14 mouse cellular contexts compared by ENCODE assay signal in the genomic region with DNA sequence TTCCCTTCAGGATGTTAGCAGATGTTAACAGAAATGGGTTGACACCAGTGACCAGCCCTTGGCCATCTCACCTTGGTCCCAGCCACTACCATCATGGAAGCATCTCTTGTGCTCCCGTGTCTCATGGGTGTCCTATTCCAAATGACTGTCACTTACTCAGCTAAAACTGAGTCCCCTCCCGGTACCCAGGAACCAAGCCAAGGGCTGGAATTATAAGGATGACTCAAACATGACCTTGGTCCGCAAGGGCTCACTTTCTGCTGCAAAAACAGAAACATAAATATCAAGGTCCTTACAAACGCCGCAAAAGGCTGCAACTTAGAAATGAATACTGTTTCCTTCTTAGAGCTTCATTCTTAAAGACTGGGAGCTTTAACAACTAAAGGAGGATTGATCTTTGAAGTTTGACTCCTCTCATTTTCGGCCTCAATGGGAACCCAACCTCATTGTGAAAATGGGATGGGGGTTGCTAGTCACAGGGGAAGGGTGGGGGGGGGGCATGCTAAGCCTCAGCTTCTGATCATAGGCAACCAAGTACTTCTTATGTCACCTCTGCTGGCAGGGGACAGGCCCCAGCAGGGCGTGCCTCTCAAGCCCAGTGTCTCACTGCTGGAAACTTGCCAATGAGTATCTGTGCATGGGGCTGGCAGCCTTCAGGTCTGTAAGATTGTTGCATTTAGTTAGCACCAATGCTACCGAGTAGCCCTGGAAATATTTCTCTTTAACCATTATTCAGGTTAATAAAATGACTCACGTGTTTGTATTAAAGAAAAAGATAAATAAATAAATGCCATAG.
DNase-seq lines count a peak whose midpoint lies in the region; ATAC-seq and TF ChIP-seq lines count a peak whose summit lies in the region.
"Had no signal": no experiment of that assay in that cellular context is flagged by ENCODE, and none has a peak within 500 bp of the region (broad histone marks: within the 10 kb centered on the region; RNA-seq: fewer than 3 reads in every experiment).

No protein-coding gene starts in this region.

- DNase-seq in hindbrain, postnatal 0 days (ENCODE audit: low spot score), result peak; percentile 20
- no peak for DNase-seq in hindbrain, embryonic 10.5 days (ENCODE audit: low spot score)
- DNase-seq in 3134 (ENCODE audit: extremely low read depth, insufficient read length, low spot score) (peak; percentile 64), MEL (ENCODE audit: low read depth, low spot score) (peak; percentile 82)
- DNase-seq in embryo, embryonic 10 days (ENCODE audit: low spot score), result no peak
- DNase-seq: cerebellum, adult 11-12 months; gastrocnemius, postnatal 36 days; spleen, adult 18-20 months had no signal

- 60% methylated on average over 9 of the region's 9 CpGs for WGBS in hindbrain, postnatal 0 days
- WGBS in hindbrain, embryonic 10.5 days, result 75% methylated on average over 9 of the region's 9 CpGs
- WGBS in intestine, embryonic 15.5 days, result 71% methylated on average over 9 of the region's 9 CpGs
- WGBS in hindbrain, embryonic 12.5 days, result 75% methylated on average over 9 of the region's 9 CpGs

- H3K27me3 ChIP-seq in hindbrain, postnatal 0 days (ENCODE audit: insufficient read depth, low read length), result no peaks in the 10 kb centered on the region
- peaks cover 13% of the 10 kb centered on the region; the same call in 1 of the 2 replicates for H3K27me3 ChIP-seq in hindbrain, embryonic 10.5 days (ENCODE audit: insufficient read depth, poor library complexity, severe bottlenecking)
- H3K27me3 ChIP-seq in MEL (ENCODE audit: control insufficient read depth in 1 of 2, insufficient read depth in 2 of 2, low read length in 2 of 2), result no peaks in the 10 kb centered on the region
- H3K27me3 ChIP-seq in intestine, embryonic 15.5 days (replicated peaks), result no peaks in the 10 kb centered on the region
- no peaks in the 10 kb centered on the region; the same call in 1 of the 2 replicates for H3K27me3 ChIP-seq in hindbrain, embryonic 12.5 days
- H3K27me3 ChIP-seq: midbrain, embryonic 15.5 days; neural tube, embryonic 12.5 days had no signal

- TF ChIP-seq RAD21 in MEL (IDR thresholded peaks at IDR 0.05; ENCODE audit: low read depth, low read length), result no peak

- H3K79me2 ChIP-seq in MEL (ENCODE audit: control insufficient read depth, insufficient read depth, low read length, poor library complexity), result no peaks in the 10 kb centered on the region

- TF ChIP-seq CTCF in hindbrain, postnatal 0 days (IDR thresholded peaks at IDR 0.05; ENCODE audit: low read depth), result no peak
- no peak for TF ChIP-seq CTCF in MEL (IDR thresholded peaks at IDR 0.05 in 2 of 3, conservative IDR thresholded peaks at IDR 0.05 in 1 of 3; ENCODE audit: control insufficient read depth in 1 of 3, insufficient read depth in 1 of 3, low read depth in 2 of 3, low read length in 3 of 3, poor library complexity in 1 of 3, severe bottlenecking in 1 of 3)

- H3K4me3 ChIP-seq in hindbrain, postnatal 0 days (ENCODE audit: low read length), result no peak overlapping the region
- H3K4me3 ChIP-seq in hindbrain, embryonic 10.5 days, result no peak overlapping the region
- H3K4me3 ChIP-seq in MEL (ENCODE audit: control insufficient read depth in 1 of 2, insufficient read depth in 1 of 2, low read depth in 2 of 2, low read length in 2 of 2), result no peak overlapping the region
- no peak overlapping the region for H3K4me3 ChIP-seq in intestine, embryonic 15.5 days (replicated peaks)
- no peak overlapping the region for H3K4me3 ChIP-seq in hindbrain, embryonic 12.5 days
- H3K4me3 ChIP-seq: midbrain, embryonic 15.5 days; neural tube, embryonic 12.5 days had no signal

- no peaks in the 10 kb centered on the region for H3K9me3 ChIP-seq in hindbrain, postnatal 0 days (ENCODE audit: low read length)
- no peaks in the 10 kb centered on the region for H3K9me3 ChIP-seq in hindbrain, embryonic 10.5 days
- no peaks in the 10 kb centered on the region for H3K9me3 ChIP-seq in MEL (replicated peaks; ENCODE audit: insufficient read depth, low read length)
- no peaks in the 10 kb centered on the region for H3K9me3 ChIP-seq in intestine, embryonic 15.5 days
- no peaks in the 10 kb centered on the region for H3K9me3 ChIP-seq in hindbrain, embryonic 12.5 days (replicated peaks)
- H3K9me3 ChIP-seq: midbrain, embryonic 15.5 days; neural tube, embryonic 12.5 days had no signal

- no peak overlapping the region for H3K9ac ChIP-seq in hindbrain, postnatal 0 days (replicated peaks; ENCODE audit: low read length)
- H3K9ac ChIP-seq in MEL (ENCODE audit: control insufficient read depth, low read depth, low read length, poor library complexity, severe bottlenecking), result no peak overlapping the region
- no peak overlapping the region for H3K9ac ChIP-seq in intestine, embryonic 15.5 days
- no peak overlapping the region for H3K9ac ChIP-seq in hindbrain, embryonic 12.5 days
- H3K9ac ChIP-seq: midbrain, embryonic 15.5 days; neural tube, embryonic 12.5 days had no signal

- H3K4me1 ChIP-seq in hindbrain, postnatal 0 days (ENCODE audit: insufficient read depth, low read length), result no peaks in the 10 kb centered on the region; the same call in 1 of the 2 replicates
- peaks cover 14% of the 10 kb centered on the region for H3K4me1 ChIP-seq in hindbrain, embryonic 10.5 days (replicated peaks)
- peaks cover 4 to 17% of the 10 kb centered on the region in 2 experiments; a peak in 3 of 4 replicates for H3K4me1 ChIP-seq in MEL (ENCODE audit: control insufficient read depth in 1 of 2, insufficient read depth in 2 of 2, low read length in 2 of 2)
- H3K4me1 ChIP-seq in intestine, embryonic 15.5 days (replicated peaks), result no peaks in the 10 kb centered on the region
- 0 out of 2 replicates have a peak, but pooled peaks cover 3% of the 10 kb centered on the region for H3K4me1 ChIP-seq in hindbrain, embryonic 12.5 days
- H3K4me1 ChIP-seq: neural tube, embryonic 12.5 days had no signal

- ATAC-seq in hindbrain, postnatal 0 days, result no peak
- 0 out of 2 replicates have a peak, but pooled peaks have one; percentile 44 for ATAC-seq in intestine, embryonic 15.5 days
- no peak for ATAC-seq in hindbrain, embryonic 12.5 days (ENCODE audit: low FRiP score)
- ATAC-seq: midbrain, embryonic 15.5 days had no signal

- no peak for TF ChIP-seq EP300 in MEL (IDR thresholded peaks at IDR 0.05; ENCODE audit: low read depth in 1 of 2, low read length in 2 of 2)

- H3K4me2 ChIP-seq in hindbrain, postnatal 0 days (ENCODE audit: low read depth, low read length), result no peak overlapping the region
- no peak overlapping the region for H3K4me2 ChIP-seq in intestine, embryonic 15.5 days (replicated peaks)
- H3K4me2 ChIP-seq in hindbrain, embryonic 12.5 days (replicated peaks), result no peak overlapping the region
- H3K4me2 ChIP-seq: liver, embryonic 11.5 days; midbrain, embryonic 15.5 days; neural tube, embryonic 12.5 days had no signal

- TF ChIP-seq POLR2A in MEL (IDR thresholded peaks at IDR 0.05; ENCODE audit: control insufficient read depth in 1 of 2, insufficient read depth in 1 of 2, low read depth in 1 of 2, low read length in 2 of 2, poor library complexity in 1 of 2), result no peak

- no peak overlapping the region for H3K27ac ChIP-seq in hindbrain, postnatal 0 days
- H3K27ac ChIP-seq in hindbrain, embryonic 10.5 days, result no peak overlapping the region
- H3K27ac ChIP-seq in MEL (ENCODE audit: control insufficient read depth, low read depth, low read length), result no peak overlapping the region
- H3K27ac ChIP-seq in intestine, embryonic 15.5 days, result no peak overlapping the region
- no peak overlapping the region for H3K27ac ChIP-seq in hindbrain, embryonic 12.5 days
- H3K27ac ChIP-seq: midbrain, embryonic 15.5 days; neural tube, embryonic 12.5 days; stomach, postnatal 0 days had no signal

- no peaks in the 10 kb centered on the region for H3K36me3 ChIP-seq in hindbrain, postnatal 0 days (ENCODE audit: insufficient read depth, low read length)
- no peaks in the 10 kb centered on the region for H3K36me3 ChIP-seq in hindbrain, embryonic 10.5 days
- H3K36me3 ChIP-seq in MEL (ENCODE audit: control insufficient read depth in 1 of 2, insufficient read depth in 2 of 2, low read length in 2 of 2), result peaks cover 0 to 8% of the 10 kb centered on the region in 2 experiments; a peak in 2 of 4 replicates
- no peaks in the 10 kb centered on the region for H3K36me3 ChIP-seq in intestine, embryonic 15.5 days
- H3K36me3 ChIP-seq in hindbrain, embryonic 12.5 days, result no peaks in the 10 kb centered on the region
- H3K36me3 ChIP-seq: midbrain, embryonic 15.5 days; neural tube, embryonic 12.5 days had no signal

TF ChIP-seq in MEL, 35 proteins besides CTCF, POLR2A, EP300 and RAD21:
- TF ChIP-seq POLR2AphosphoS5 (IDR thresholded peaks at IDR 0.05; ENCODE audit: borderline replicate concordance, low read depth, low read length) (no peak), NRF1 (IDR thresholded peaks at IDR 0.05; ENCODE audit: insufficient read depth, low read depth, low read length, poor library complexity, severe bottlenecking) (no peak), POLR2AphosphoS2 (IDR thresholded peaks at IDR 0.05; ENCODE audit: low read length) (no peak), ZC3H11A (IDR thresholded peaks at IDR 0.05; ENCODE audit: low read depth, low read length) (no peak), SMC3 (IDR thresholded peaks at IDR 0.05; ENCODE audit: low read depth, low read length) (no peak), TBP (IDR thresholded peaks at IDR 0.05; ENCODE audit: low read depth, low read length) (no peak)

Comparison
In these comparisons a context has a peak if more than half of its experiments do, and no peak if none do; other contexts are left out.
1. DNase-seq: peak in hindbrain, postnatal 0 days (single experiment), 3134 (single experiment) and MEL (single experiment); none in hindbrain, embryonic 10.5 days (single experiment) and embryo, embryonic 10 days (single experiment).